Mouse (Mus musculus): Measurements from ENCODE around the gene Kcnk4.
A peak's percentile ranks its signal among the peaks of the same experiment; 100 is the strongest.

DNA sequence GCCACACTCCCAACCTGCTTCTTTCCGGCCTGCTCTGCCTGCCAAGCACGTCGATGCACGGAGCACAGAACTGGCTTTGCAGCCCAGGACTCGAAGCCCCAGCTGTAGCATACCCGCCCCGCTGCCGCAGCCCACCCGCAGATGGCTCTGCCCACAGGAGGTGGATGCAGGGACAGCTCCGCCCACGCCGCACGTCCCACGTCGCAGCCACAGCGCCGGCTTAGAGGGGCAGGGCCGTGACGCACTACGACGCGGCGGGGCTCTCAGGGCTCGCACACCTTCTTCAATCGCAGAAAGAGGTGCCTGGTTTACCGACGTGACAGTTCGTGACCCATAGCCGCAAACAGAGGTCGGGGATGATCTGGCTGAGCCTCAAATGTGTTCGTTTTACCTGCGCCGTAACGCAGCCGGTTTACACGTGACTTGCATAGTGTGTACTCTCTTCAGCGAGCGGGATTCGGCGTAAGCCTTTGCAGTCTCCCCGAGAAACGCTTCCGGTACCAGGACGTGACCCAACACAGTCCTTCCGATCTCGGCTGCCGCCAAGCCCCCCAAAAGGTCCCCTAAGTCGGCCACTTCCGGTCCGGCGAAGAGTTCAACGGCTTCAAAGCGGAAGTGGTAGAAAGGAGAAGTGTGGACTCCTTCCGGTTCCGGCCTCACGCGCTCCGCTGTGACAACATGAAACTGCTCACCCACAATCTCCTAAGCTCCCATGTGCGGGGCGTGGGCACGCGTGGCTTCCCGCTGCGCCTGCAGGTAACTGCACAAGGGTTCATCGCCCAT is 24.6 kb downstream of the Kcnk4 start, which contains the start of the genes Trmt112 and Prdx5:
- peak; percentile 87 for TF ChIP-seq HCFC1 (IDR thresholded peaks at IDR 0.05; ENCODE audit: low read depth, low read length)
- TF ChIP-seq CTCF (IDR thresholded peaks at IDR 0.05 in 2 of 3, conservative IDR thresholded peaks at IDR 0.05 in 1 of 3; ENCODE audit: control insufficient read depth in 1 of 3, insufficient read depth in 1 of 3, low read depth in 2 of 3, low read length in 3 of 3, poor library complexity in 1 of 3, severe bottlenecking in 1 of 3) = no peak
- no peak for TF ChIP-seq MEF2A (IDR thresholded peaks at IDR 0.05; ENCODE audit: extremely low read depth, insufficient replicate concordance, low read depth, low read length, poor library complexity, severe bottlenecking)
- peak; percentile 62 for TF ChIP-seq TCF12 (IDR thresholded peaks at IDR 0.05; ENCODE audit: low read depth, low read length)
- peak; percentile 83 for TF ChIP-seq MYB (IDR thresholded peaks at IDR 0.05; ENCODE audit: low read depth, low read length)
- TF ChIP-seq USF2 (IDR thresholded peaks at IDR 0.05; ENCODE audit: borderline replicate concordance in 1 of 2, insufficient read depth in 1 of 2, low read depth in 1 of 2, low read length in 2 of 2) = no peak
- TF ChIP-seq BHLHE40 (IDR thresholded peaks at IDR 0.05; ENCODE audit: borderline replicate concordance, low read depth, low read length) = peak; percentile 63; the same call in 1 of the 2 replicates

Measured in MEL (cell line).